Mouse (Mus musculus) midbrain, embryonic 14.5 days (tissue): Measurements from ENCODE around the gene Sult6b2. TPM values are rescaled to one million over a fixed set of nuclear protein-coding genes. Genes with fewer than 3 reads are reported as not detected.

Experiments used
- ATAC-seq: fragments of 200-750 bp; cut with Nextera tagmentation; 2 replicates; pipeline ENCODE4 v1.8.0; 2017; ENCODE audit warnings: moderate number of reproducible peaks, moderate library complexity; ENCODE audit not compliant: low FRiP score, low TSS enrichment
- DNase-seq: peaks from one replicate; pipeline ENCODE4 v3.0.0-alpha.2; 2015
- H3K27ac ChIP-seq: fragments of 300-500 bp; sonication (generic); replicated peaks from 2 replicates; pipeline ENCODE4 v1.5.1; 2014; ENCODE audit warnings: mild to moderate bottlenecking, low read depth, low read length, moderate library complexity
- H3K27me3 ChIP-seq: fragments of 300-500 bp; sonication (generic); 2 replicates; pipeline ENCODE4 v1.6.1; 2014; ENCODE audit warnings: low read length, control low read depth, mixed read lengths; ENCODE audit not compliant: control insufficient read depth, insufficient read depth
- H3K36me3 ChIP-seq: fragments of 300-500 bp; sonication (generic); 2 replicates; pipeline ENCODE4 v1.6.1; 2014; ENCODE audit warnings: low read length, control low read depth; ENCODE audit not compliant: control insufficient read depth, insufficient read depth
- H3K4me1 ChIP-seq: fragments of 300-500 bp; sonication (generic); 2 replicates; pipeline ENCODE4 v1.6.1; 2014; ENCODE audit warnings: mild to moderate bottlenecking, antibody characterized with exemption, low read length, control low read depth; ENCODE audit not compliant: control insufficient read depth, insufficient read depth
- H3K4me2 ChIP-seq: fragments of 300-500 bp; sonication (generic); 2 replicates; pipeline ENCODE4 v1.6.1; 2014; ENCODE audit warnings: mild to moderate bottlenecking, low read length, moderate library complexity
- H3K4me3 ChIP-seq: fragments of 300-500 bp; sonication (generic); replicated peaks from 2 replicates; pipeline ENCODE4 v1.5.1; 2014; ENCODE audit warnings: low read depth, low read length
- H3K9ac ChIP-seq: fragments of 300-500 bp; sonication (generic); replicated peaks from 2 replicates; pipeline ENCODE4 v1.6.1; 2014; ENCODE audit warnings: mild to moderate bottlenecking, low read length, moderate library complexity
- H3K9me3 ChIP-seq: fragments of 300-500 bp; sonication (generic); 2 replicates; pipeline ENCODE4 v1.6.1; 2016; ENCODE audit warnings: low read length, control low read depth, mixed read lengths; ENCODE audit not compliant: control insufficient read depth
- WGBS: fragments of 180-500 bp; shearing (Covaris S2); extraction: QIAGEN DNeasy Blood & Tissue Kit; methylation state at CpG from one replicate; pipeline ENCODE4 v1.1.7; 2014; 5-methylcytosine and 5-hydroxymethylcytosine counted together
- polyA plus RNA-seq: library from polyadenylated mRNA; unstranded; fragments of >200 nt; fragmentation: Nextera tagmentation; extraction: Ambion mirVana; gene quantifications from 2 replicates; pipeline ENCODE4 v1.2.1, GENCODE M21; 2014

Gene Sult6b2
- polyA plus RNA-seq, 1 experiment from 2014 or later = not detected

- H3K9ac ChIP-seq = 0 out of 2 replicates have a peak overlapping the region, but pooled peaks have one; percentile 16
- peaks cover 10% of the 10 kb centered on the region for H3K4me1 ChIP-seq
- no peaks in the 10 kb centered on the region for H3K9me3 ChIP-seq
- WGBS = 40% methylated on average over 13 of the region's 13 CpGs
- peak; percentile 52 for DNase-seq
- H3K4me2 ChIP-seq = no peak overlapping the region
- H3K27me3 ChIP-seq = no peaks in the 10 kb centered on the region
- no peaks in the 10 kb centered on the region for H3K36me3 ChIP-seq
- no peak for ATAC-seq
- H3K27ac ChIP-seq = no peak overlapping the region
- no peak overlapping the region for H3K4me3 ChIP-seq
These were observed 11.9 kb downstream of the Sult6b2 start for GRCm38 (mm10) chr6:142792241-142792968.

DNA sequence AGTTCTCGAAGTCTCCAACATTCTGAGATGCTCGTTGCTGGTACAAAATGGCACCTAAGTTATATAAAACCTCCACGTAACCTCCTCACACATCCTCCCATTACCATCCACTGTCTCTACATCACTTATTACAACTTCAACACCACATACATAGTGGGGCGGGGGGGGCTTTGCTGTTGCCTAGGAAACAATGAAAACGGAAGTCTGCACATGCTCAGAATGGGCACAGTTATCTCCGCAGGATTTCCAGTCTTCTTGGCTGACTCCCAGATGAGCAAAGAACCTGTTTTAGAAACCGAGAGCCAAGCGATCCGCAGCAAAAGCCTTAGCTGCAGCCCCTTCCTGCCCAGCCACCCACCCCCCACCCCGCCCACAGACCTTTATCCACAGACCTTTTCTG is 14.6 kb downstream of the Sult6b2 start:
- Histone ChIP-seq H3K36me3 (no peaks in the 10 kb centered on the region), H3K9ac (no peak overlapping the region), H3K27me3 (no peaks in the 10 kb centered on the region), H3K4me2 (no peak overlapping the region), H3K4me3 (no peak overlapping the region), H3K4me1 (peaks cover 10% of the 10 kb centered on the region), H3K9me3 (no peaks in the 10 kb centered on the region), H3K27ac (no peak overlapping the region)
- ATAC-seq (no peak), DNase-seq (no peak)
- whole genome bisulfite sequencing = 91% methylated on average over 10 of the region's 10 CpGs

DNA sequence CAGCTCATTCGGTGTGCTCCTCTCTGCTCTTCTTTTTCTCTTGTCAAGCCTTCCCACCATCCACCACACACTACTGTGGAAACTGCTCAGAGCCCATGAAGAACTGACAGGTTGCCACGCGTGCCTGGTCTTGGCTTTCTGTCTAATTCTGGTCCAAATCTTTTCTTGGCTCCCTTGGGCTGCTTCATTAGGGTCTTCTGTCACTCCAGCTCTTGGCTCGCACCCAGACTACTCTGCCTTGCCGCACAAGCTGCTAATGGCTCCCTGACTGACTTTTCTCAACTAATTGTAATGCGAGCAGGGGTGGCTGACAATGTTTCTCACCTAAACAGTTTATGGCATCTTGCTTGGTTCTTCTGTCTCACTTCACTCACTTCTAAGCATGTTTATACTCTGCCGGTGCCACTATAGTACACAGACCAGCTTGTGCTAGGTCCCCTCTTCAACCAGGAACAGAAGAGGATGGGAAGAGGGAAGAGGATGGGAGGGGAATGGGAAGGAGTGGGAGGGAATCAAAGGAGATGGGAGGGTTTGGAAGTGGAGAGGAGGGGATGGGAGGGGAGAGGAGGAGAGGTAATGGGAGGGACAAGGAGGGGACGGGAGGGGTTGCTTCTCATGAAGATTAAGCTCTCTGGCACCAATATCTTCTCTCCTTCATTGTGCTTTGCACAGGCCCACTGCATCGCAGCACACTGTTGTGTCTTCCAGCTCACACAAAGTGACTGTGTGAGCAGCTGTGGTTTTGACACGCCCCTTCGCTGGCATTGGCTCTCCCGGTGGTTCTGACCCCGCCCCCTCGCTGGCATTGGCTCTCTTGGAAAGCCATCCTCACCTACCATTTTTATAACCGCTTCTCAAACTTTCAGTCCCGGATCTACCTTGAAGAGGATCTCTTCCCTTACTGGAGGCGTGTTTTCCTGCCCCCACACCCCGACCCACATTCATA is 16.0 kb downstream of the Sult6b2 start:
- DNase-seq (peak; percentile 46), ATAC-seq (peak; percentile 62)
- no peak overlapping the region for H3K27ac ChIP-seq
- H3K4me1 ChIP-seq = peaks cover 10% of the 10 kb centered on the region; the same call in 1 of the 2 replicates
- WGBS = 60% methylated on average over 18 of the region's 18 CpGs
- no peak overlapping the region for H3K4me3 ChIP-seq
- no peaks in the 10 kb centered on the region for H3K36me3 ChIP-seq
- no peak overlapping the region for H3K9ac ChIP-seq
- H3K4me2 ChIP-seq = no peak overlapping the region
- H3K27me3 ChIP-seq = no peaks in the 10 kb centered on the region
- H3K9me3 ChIP-seq = no peaks in the 10 kb centered on the region

GRCm38 (mm10) chr6:142786106-142786505 is 18.2 kb downstream of the Sult6b2 start:
- WGBS = 84% methylated on average over 21 of the region's 21 CpGs
- Histone ChIP-seq H3K27ac (no peak overlapping the region), H3K4me3 (no peak overlapping the region), H3K4me2 (no peak overlapping the region), H3K36me3 (no peaks in the 10 kb centered on the region), H3K9me3 (no peaks in the 10 kb centered on the region), H3K27me3 (no peaks in the 10 kb centered on the region), H3K4me1 (0 out of 2 replicates have a peak, but pooled peaks cover 2% of the 10 kb centered on the region), H3K9ac (no peak overlapping the region)
- no peak for ATAC-seq
- DNase-seq = peak; percentile 54

- no peak overlapping the region for H3K9ac ChIP-seq
- DNase-seq = peak; percentile 61
- 0 out of 2 replicates have a peak, but pooled peaks cover 2% of the 10 kb centered on the region for H3K4me1 ChIP-seq
- 28% methylated on average over 4 of the region's 4 CpGs for WGBS
- H3K36me3 ChIP-seq = no peaks in the 10 kb centered on the region
- no peak overlapping the region for H3K4me2 ChIP-seq
- no peak overlapping the region for H3K27ac ChIP-seq
- H3K9me3 ChIP-seq = no peaks in the 10 kb centered on the region
- H3K27me3 ChIP-seq = no peaks in the 10 kb centered on the region
- no peak for ATAC-seq
- H3K4me3 ChIP-seq = no peak overlapping the region
These were observed 19.0 kb downstream of the Sult6b2 start for GRCm38 (mm10) chr6:142785343-142785742.

- DNase-seq (peak; percentile 40), ATAC-seq (no peak)
- Histone ChIP-seq H3K9ac (no peak overlapping the region), H3K4me2 (no peak overlapping the region), H3K27ac (no peak overlapping the region), H3K27me3 (no peaks in the 10 kb centered on the region), H3K4me1 (0 out of 2 replicates have a peak, but pooled peaks cover 2% of the 10 kb centered on the region), H3K4me3 (no peak overlapping the region), H3K9me3 (no peaks in the 10 kb centered on the region), H3K36me3 (no peaks in the 10 kb centered on the region)
- WGBS = 38% methylated on average over 7 of the region's 7 CpGs
These were observed 23.0 kb downstream of the Sult6b2 start for GRCm38 (mm10) chr6:142781286-142781685.

DNA sequence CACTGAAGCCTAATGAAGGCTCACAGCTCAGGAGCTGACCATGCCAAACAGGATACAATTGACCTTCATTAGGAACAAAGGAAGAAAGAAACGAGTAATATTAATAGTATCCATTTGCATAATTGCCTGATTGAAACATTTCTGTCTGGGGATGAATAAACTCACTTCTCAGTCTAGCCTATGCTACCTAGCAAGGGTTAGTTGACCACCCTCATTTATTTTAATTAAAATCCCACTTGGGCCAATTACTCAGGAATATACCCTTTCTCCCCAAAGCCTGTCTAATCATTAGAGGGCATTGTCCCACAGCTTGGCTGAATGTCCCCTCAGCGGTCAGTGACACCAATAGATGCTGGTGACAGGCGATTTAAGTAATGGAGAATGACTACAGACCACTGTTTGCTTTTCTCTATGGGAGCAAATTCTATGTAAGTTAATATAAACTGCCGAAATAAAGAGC is 23.7 kb downstream of the Sult6b2 start:
- no peak overlapping the region for H3K4me3 ChIP-seq
- H3K9ac ChIP-seq = no peak overlapping the region
- no peaks in the 10 kb centered on the region for H3K27me3 ChIP-seq
- ATAC-seq (peak; percentile 48; the same call in 1 of the 2 replicates), DNase-seq (peak; percentile 35)
- peaks cover 4% of the 10 kb centered on the region; the same call in 1 of the 2 replicates for H3K36me3 ChIP-seq
- 47% methylated on average over 4 of the region's 4 CpGs for whole genome bisulfite sequencing
- 0 out of 2 replicates have a peak, but pooled peaks cover 2% of the 10 kb centered on the region for H3K4me1 ChIP-seq
- H3K4me2 ChIP-seq = no peak overlapping the region
- H3K9me3 ChIP-seq = no peaks in the 10 kb centered on the region
- H3K27ac ChIP-seq = no peak overlapping the region

DNA sequence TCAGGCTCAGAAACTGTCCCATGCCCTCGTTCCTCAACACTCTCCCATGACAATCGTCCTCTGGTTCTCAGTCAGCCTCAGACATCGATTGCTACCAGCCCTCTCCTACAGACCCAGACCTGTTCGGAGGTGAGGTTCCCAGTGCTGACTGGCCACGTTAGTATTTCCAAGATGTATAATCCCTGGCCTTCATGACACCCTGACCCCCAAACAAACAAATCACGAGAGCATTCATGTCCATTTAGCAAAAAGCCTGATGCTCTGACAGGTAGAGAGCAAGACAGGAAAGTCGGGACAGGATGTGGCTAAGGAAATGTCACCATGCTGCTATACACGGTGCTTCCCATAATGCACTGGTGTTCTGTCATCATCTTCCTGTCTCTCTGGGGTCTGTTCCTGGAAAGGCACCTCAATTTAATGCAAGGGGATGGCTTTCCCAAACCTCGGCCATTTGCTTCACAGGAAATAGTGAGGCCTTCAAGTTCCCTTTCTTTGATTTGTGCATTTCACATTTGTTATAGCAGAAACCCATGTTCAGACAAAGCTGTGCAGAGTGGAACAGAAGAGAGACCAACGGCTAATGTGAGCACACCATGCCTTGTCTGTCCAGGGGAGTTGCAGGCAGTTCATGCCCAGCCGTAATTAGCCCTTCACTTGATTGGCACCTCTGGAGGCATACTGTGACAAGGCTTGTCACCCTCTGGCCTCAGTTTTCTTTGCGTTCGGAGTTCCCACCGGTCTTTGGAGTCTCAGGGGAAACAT is 24.3 kb downstream of the Sult6b2 start:
- H3K36me3 ChIP-seq = peaks cover 10% of the 10 kb centered on the region
- ATAC-seq = peak; percentile 69
- peak; percentile 60 for DNase-seq
- H3K9me3 ChIP-seq = no peaks in the 10 kb centered on the region
- 0 out of 2 replicates have a peak, but pooled peaks cover 2% of the 10 kb centered on the region for H3K4me1 ChIP-seq
- H3K27ac ChIP-seq = peak overlapping the region; percentile 47; the same call in 1 of the 2 replicates
- H3K9ac ChIP-seq = no peak overlapping the region
- WGBS = 55% methylated on average over 14 of the region's 14 CpGs
- no peak overlapping the region for H3K4me3 ChIP-seq
- no peaks in the 10 kb centered on the region for H3K27me3 ChIP-seq
- no peak overlapping the region for H3K4me2 ChIP-seq
